Comparison of ENCODE assay signal across 19 mouse cellular contexts in genomic region chr2:126302381-126302780, GRCm38 (mm10).
"Had no signal": no experiment of that assay in that cellular context is flagged by ENCODE, and none has a peak within 500 bp of the region (broad histone marks: within the 10 kb centered on the region; RNA-seq: fewer than 3 reads in every experiment).

No protein-coding gene starts in this region.

- H3K27me3 ChIP-seq: liver, embryonic 13.5 days; neural tube, embryonic 12.5 days; neural tube, embryonic 15.5 days; stomach, embryonic 15.5 days had no signal

- H3K4me3 ChIP-seq: layer of hippocampus, adult 2 months; left cerebral cortex, adult 2 months; liver, embryonic 13.5 days; neural tube, embryonic 12.5 days; neural tube, embryonic 15.5 days; stomach, embryonic 15.5 days had no signal

- H3K9me3 ChIP-seq: liver, embryonic 13.5 days; neural tube, embryonic 12.5 days; neural tube, embryonic 15.5 days; stomach, embryonic 15.5 days had no signal

- H3K4me1 ChIP-seq: liver, embryonic 13.5 days; neural tube, embryonic 12.5 days; neural tube, embryonic 15.5 days; stomach, embryonic 15.5 days had no signal

- DNase-seq: kidney, postnatal 25 days; layer of hippocampus, postnatal 36 days; liver, embryonic 13.5 days; lung, adult 2 months; lung, postnatal 14 days; lung, postnatal 4 days; midbrain, embryonic 14.5 days; right cerebral cortex, adult 18-20 months; right cerebral cortex, postnatal 14 days; right cerebral cortex, postnatal 4 days; spleen, adult 18-20 months; thymus, postnatal 25 days had no signal

- H3K27ac ChIP-seq: kidney, postnatal 0 days; layer of hippocampus, adult 2 months; left cerebral cortex, adult 2 months; liver, embryonic 13.5 days; neural tube, embryonic 12.5 days; neural tube, embryonic 15.5 days; stomach, embryonic 15.5 days had no signal

- H3K36me3 ChIP-seq: liver, embryonic 13.5 days; neural tube, embryonic 12.5 days; neural tube, embryonic 15.5 days; stomach, embryonic 15.5 days had no signal

- H3K9ac ChIP-seq: liver, embryonic 13.5 days; neural tube, embryonic 12.5 days; neural tube, embryonic 15.5 days; stomach, embryonic 15.5 days had no signal

- H3K4me2 ChIP-seq: liver, embryonic 13.5 days; midbrain, embryonic 11.5 days; neural tube, embryonic 12.5 days; neural tube, embryonic 15.5 days; stomach, embryonic 15.5 days had no signal
